Mouse (Mus musculus) v-Abl transformed pro-B cells (cell line): ENCODE results near the gene Togaram2.
"Not testable (repeated sequence)": the region's sequence is repeated elsewhere in the genome, so short reads cannot be mapped to it uniquely, and the experiment has no call there.

Source experiments
- in situ Hi-C, 2 experiments: fragments of 400-800 bp; cut with MboI; formaldehyde crosslinking; loops; one replicate each; pipeline ENCODE4 v1.15.1; 2025; ENCODE audit not compliant: unreplicated experiment in 2 of 2

Togaram2 gene

GRCm38 (mm10) chr17:71673092-71673491, at the start of gene Togaram2:
TSS of gene Togaram2 (plus strand) at chr17:71673261.
- in situ Hi-C loops: loop anchor here in 1 of 2 experiments (5.0 kb wide), 1 partner anchor 111 kb away; no protein-coding TSS in a partner anchor

- in situ Hi-C loops: no loop called here
Measured at GRCm38 (mm10) chr17:71631806-71632205, 41.3 kb upstream of the Togaram2 start.

DNA sequence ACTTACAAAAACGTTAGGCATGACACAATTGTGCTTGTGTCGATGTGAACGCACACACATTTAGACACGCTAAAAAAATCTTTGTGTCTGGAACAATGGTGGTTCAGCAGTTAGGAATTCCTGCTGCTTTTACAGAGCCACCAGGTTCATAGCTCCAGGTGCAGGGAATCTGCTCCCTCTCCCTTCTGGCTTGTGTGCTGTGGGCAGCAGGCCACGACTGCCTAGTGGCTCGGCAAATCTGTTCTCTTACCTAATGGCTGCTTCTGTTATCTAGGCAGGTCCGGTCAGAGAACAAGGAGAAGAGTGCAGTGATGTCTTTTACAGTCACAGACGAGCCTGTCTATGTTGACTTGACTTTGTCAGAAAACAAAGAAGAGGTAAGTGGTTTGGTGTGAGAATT, 39.7 kb upstream of the Togaram2 start:
- in situ Hi-C loops: no loop called here

DNA sequence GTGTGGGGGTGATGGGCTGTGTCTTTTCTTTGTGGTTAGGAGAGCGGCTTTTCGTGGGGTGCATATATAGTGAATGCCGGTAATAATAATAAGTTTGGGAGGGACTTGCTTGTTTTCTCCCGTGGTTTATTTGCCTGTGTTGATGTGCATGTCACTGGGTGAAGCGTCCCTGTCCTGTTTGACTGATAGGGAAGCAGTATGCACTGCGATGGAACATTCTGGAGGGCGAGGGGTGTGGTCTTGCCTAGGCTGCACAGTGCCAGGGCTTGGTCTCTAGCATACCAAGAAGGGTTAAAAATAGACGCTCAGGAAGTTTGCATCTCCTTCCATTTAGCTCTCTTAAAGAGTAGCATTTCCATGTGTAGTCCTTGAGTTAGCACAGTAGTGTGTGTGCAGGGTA, 36.3 kb upstream of the Togaram2 start:
- in situ Hi-C loops: no loop called here

DNA sequence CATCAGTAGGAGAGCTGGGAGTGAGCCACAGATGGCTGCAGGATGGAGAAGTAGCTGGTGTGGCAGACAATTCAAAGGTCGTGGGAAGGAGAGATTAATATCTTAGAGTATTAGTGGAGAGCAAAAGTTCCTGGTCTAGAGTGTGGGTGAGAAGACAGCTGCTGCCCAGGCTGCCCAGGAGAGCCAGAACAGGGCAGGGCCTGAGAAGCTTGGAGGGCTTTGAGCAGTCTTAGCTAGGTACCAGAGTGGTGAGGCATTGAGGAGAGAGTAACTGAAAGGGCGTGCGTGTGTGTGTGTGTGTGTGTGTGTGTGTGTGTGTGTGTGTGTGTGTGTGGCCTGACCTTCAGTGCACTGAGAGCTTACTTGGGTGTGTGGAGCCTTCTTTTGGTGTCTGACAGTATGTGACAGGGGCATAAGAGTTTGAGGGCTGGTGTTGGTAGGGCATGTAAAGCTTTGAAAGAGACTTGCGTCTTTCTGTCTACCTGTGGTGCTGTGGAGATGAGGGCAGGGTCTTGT, 35.3 kb upstream of the Togaram2 start:
- in situ Hi-C loops: no loop called here

DNA sequence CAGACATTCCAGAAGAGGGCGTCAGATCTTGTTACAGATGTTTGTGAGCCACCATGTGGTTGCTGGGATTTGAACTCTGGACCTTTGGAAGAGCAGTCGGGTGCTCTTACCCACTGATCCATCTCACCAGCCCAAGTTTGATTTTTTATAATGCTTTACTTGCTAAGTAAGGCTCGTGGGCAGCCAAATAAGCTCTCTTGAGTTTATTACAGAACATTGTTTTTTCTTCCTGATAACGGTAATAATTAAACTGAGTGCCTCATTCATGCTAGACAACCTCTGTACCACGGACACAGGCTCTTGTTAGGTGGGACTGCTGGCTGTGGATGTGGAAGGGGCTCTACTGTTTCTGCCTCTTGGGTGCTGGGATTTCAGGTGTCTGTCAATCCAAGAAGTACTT, 34.0 kb upstream of the Togaram2 start:
- in situ Hi-C loops: not testable (repeated sequence)

- in situ Hi-C loops: no loop called here
Measured at GRCm38 (mm10) chr17:71640421-71641085, 32.5 kb upstream of the Togaram2 start.

DNA sequence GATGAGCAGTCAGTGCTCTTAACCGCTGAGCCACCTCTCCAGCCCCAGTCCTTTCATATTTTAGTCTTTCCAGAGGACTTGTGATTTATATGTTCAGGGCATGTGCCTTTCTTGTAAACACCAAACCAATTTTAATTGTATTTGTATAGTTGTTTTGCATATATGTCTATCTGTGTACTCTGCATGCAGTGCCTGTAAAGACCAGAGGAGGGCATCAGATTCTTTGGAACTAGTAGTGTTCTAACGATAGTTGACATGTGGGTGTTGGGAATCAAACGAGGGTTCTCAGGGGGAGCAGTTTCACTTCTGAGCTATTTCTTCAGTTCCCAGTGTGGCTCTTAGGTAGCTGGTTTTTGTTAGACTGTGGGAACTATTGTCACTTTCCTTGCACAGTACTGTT, 30.9 kb upstream of the Togaram2 start:
- in situ Hi-C loops: no loop called here

GRCm38 (mm10) chr17:71650011-71650410, 23.1 kb upstream of the Togaram2 start:
- in situ Hi-C loops: no loop called here

- in situ Hi-C loops: no loop called here
Measured at GRCm38 (mm10) chr17:71652495-71652894, 20.6 kb upstream of the Togaram2 start.

- in situ Hi-C loops: no loop called here
Measured at GRCm38 (mm10) chr17:71652934-71653333, 20.1 kb upstream of the Togaram2 start.

GRCm38 (mm10) chr17:71657521-71657920, 15.5 kb upstream of the Togaram2 start:
- in situ Hi-C loops: no loop called here

DNA sequence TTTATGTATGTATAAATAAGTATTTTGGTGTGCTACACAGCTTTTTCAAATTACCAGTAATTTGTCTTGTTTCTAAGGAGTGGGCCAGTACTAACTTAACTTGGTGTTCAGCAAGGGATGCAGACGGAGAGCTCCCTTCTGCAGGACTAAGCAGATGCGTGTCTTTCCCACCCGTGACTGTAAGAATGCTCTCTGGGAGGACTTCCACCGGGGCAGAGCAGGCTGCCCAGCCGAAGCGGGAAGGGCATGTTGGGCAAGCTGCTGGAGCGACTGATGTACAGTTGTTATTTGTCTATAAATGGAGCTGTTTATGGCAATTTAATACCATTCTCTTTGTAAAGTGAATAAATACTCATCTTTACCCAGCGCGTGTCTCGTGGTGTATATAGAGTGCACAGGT, 14.4 kb upstream of the Togaram2 start:
- in situ Hi-C loops: no loop called here

DNA sequence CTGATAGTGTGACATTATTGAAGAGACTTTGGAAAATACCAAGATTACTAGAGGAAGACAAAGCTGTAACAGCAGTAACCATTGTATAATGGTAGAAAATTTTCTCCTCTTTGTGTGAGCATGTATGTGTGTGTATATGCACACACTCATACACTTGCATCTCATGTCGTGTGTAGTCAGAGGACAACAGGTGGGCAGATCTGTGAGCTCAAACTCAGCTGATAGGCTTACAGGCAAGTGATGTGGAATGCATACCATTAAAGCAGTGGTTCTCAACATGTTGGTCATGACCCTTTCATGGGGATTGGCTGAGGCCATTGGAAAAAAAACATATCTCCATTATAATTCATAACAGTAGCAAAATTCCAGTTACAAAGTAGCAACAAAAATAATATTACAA, 12.7 kb upstream of the Togaram2 start:
- in situ Hi-C loops: loop anchor here (5.0 to 10.0 kb wide), 4 partner anchors 103 to 1122 kb away; partner anchors contain the start of gene Alk (in 2 of the 2)

GRCm38 (mm10) chr17:71662751-71663250, 10.3 kb upstream of the Togaram2 start:
- in situ Hi-C loops: loop anchor here (5.0 to 10.0 kb wide), 4 partner anchors 106 to 1120 kb away; partner anchors contain the start of gene Alk (in 2 of the 2)

GRCm38 (mm10) chr17:71663491-71663890, 9.6 kb upstream of the Togaram2 start:
- in situ Hi-C loops: loop anchor here (5.0 to 10.0 kb wide), 4 partner anchors 106 to 1119 kb away; partner anchors contain the start of gene Alk (in 2 of the 2)

GRCm38 (mm10) chr17:71664172-71664571, 8.9 kb upstream of the Togaram2 start:
- in situ Hi-C loops: loop anchor here (5.0 to 10.0 kb wide), 4 partner anchors 107 to 1118 kb away; partner anchors contain the start of gene Alk (in 2 of the 2)

DNA sequence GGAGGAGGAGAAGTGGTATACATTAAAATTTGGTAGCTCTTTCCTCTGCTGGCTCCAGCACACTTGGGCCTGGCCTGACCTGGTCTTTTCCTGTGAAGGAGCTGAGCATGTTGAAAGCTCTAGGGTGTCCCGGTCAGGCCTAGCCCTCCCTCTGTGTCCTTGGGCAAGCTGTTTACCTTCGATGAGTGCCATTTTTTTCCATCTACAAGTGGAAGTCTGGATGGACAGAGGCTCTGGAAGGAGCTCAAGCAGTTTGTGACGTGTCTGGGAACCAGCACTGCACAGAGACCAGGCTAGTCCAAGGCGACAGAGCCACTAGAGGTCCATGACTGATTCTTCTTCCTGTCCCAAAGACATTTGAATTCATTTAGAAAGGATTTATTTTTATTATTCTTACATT, 7.9 kb upstream of the Togaram2 start:
- in situ Hi-C loops: loop anchor here (10.0 kb wide), 1 partner anchor 940 kb away; the partner anchor contains the start of gene Alk (in 2 of the 2)

DNA sequence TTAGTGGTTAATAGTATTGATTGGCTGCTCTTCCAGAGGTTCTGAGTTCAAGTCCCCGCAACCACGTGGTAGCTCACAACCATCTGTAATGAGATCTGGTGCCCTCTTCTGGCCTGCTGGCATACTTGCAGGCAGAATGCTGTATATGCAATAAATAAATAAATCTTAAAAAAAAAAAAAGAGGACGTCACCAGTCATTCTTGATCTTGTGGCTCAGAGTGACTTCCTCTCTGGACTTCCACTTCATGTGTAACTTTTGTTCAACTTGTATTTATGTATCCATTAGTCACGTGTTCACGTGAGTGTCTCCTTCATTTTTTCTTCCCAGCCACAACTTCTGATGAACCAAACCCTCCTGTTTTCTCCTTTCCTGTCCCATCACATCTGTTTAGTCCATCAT, 3.5 kb upstream of the Togaram2 start:
- in situ Hi-C loops: loop anchor here (10.0 kb wide), 1 partner anchor 935 kb away; the partner anchor contains the start of gene Alk (in 2 of the 2)

DNA sequence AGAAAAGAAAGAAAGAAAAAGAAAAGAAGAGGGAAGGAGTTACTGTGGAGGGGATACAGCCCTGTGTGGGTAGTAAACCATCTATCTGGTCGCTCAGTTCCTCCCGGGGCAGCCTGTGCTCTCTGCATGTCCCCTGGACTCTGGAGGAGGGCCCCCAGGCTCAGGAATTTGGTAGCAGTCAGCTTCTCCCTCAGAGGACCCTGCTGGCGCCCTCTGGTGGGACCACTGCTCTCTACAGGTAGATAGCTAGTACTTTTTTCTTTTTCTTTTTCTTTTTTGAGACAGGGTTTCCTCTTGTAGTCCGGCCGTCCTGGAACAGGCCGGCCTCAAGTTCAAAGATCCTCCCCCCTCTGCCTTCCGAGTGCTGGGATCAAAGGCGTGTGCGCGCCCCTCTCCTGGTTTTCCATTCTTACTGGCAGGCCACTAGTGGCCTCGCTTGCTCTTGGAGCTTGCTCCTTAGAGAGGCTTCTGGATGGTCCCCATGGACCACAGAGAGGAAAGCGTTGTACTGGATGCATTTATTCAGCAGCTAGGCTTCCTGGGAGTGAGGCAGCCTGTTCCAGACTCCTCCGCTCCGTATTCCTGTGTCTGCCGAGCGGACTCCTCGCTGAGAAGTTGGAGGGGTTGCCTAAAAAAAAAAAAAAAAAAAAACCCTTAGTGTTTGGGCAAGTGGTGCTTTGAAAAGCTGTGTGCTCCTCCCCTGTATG, 1.1 kb upstream of the Togaram2 start:
- in situ Hi-C loops: loop anchor here in 1 of 2 experiments (5.0 kb wide), 1 partner anchor 110 kb away; no protein-coding TSS in a partner anchor

GRCm38 (mm10) chr17:71673936-71674335, 875 bp downstream of the Togaram2 start:
- in situ Hi-C loops: loop anchor here in 1 of 2 experiments (5.0 kb wide), 1 partner anchor 112 kb away; no protein-coding TSS in a partner anchor
